ENCODE assay signal across 7 mouse cellular contexts in the genomic region with DNA sequence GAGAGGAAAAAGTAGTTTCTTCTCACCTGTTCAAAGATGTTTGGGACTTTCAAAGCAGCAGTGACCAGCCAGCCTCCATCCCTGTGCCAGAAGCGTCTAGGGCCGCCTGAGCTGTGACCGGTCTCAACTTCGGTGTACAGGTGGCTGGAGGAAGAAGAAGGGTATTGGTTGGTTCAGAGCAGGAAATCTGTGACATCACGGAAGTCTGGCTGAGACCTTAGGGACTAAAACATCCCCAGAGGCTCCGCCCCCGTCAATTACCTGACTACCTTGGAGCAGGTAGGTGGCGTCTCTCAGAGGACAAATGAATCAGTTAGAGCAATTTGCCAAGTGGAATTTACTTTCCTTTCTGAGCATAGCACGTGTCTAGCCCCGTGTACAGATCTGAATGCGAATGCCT. TPM values are rescaled to one million over a fixed set of nuclear protein-coding genes. Genes with fewer than 3 reads are reported as not detected.
DNase-seq lines count a peak whose midpoint lies in the region; ATAC-seq lines count a peak whose summit lies in the region.

Gene Lnx1 (minus strand): TSS at position 147 of the 400 bp plus-strand sequence.

- H3K27ac ChIP-seq in embryonic facial prominence, embryonic 12.5 days = no peak within 1 kb of the TSS
- no peak within 1 kb of the TSS for H3K27ac ChIP-seq in hindbrain, embryonic 15.5 days (replicated peaks)
- no peak within 1 kb of the TSS for H3K27ac ChIP-seq in midbrain, embryonic 16.5 days (ENCODE audit: low read length)

- peak within 1 kb of the TSS; percentile 34; the same call in 1 of the 2 replicates for H3K4me3 ChIP-seq in embryonic facial prominence, embryonic 12.5 days
- H3K4me3 ChIP-seq in hindbrain, embryonic 15.5 days = no peak within 1 kb of the TSS
- no peak within 1 kb of the TSS for H3K4me3 ChIP-seq in midbrain, embryonic 16.5 days (ENCODE audit: low read depth, low read length)

- no peaks in the 10 kb centered on the region for H3K27me3 ChIP-seq in embryonic facial prominence, embryonic 12.5 days
- no peaks in the 10 kb centered on the region for H3K27me3 ChIP-seq in hindbrain, embryonic 15.5 days
- H3K27me3 ChIP-seq in midbrain, embryonic 16.5 days (ENCODE audit: control insufficient read depth, insufficient read depth, low read depth, low read length) = peaks cover 3% of the 10 kb centered on the region; the same call in 1 of the 2 replicates

- 51% methylated on average over 11 of the region's 11 CpGs for WGBS in embryonic facial prominence, embryonic 12.5 days
- WGBS in hindbrain, embryonic 15.5 days = 52% methylated on average over 11 of the region's 11 CpGs
- 58% methylated on average over 11 of the region's 11 CpGs for WGBS in midbrain, embryonic 16.5 days

- H3K36me3 ChIP-seq in embryonic facial prominence, embryonic 12.5 days = no peaks in the 10 kb centered on the region
- no peaks in the 10 kb centered on the region for H3K36me3 ChIP-seq in hindbrain, embryonic 15.5 days
- H3K36me3 ChIP-seq in midbrain, embryonic 16.5 days (ENCODE audit: control insufficient read depth, insufficient read depth, low read length) = no peaks in the 10 kb centered on the region

- peaks cover 32% of the 10 kb centered on the region for H3K4me1 ChIP-seq in embryonic facial prominence, embryonic 12.5 days
- peaks cover 11% of the 10 kb centered on the region for H3K4me1 ChIP-seq in hindbrain, embryonic 15.5 days (replicated peaks)
- H3K4me1 ChIP-seq in midbrain, embryonic 16.5 days (ENCODE audit: control insufficient read depth, insufficient read depth, low read length) = peaks cover 6% of the 10 kb centered on the region

- H3K9ac ChIP-seq in embryonic facial prominence, embryonic 12.5 days = no peak within 1 kb of the TSS
- H3K9ac ChIP-seq in hindbrain, embryonic 15.5 days = no peak within 1 kb of the TSS
- no peak within 1 kb of the TSS for H3K9ac ChIP-seq in midbrain, embryonic 16.5 days (ENCODE audit: low read depth, low read length)

- peak; percentile 49 for DNase-seq in ES-CJ7 (ENCODE audit: low read depth, low spot score)
- DNase-seq in left cerebral cortex, postnatal 25 days (ENCODE audit: low spot score in 2 of 2) = no peak
- DNase-seq in T-cell, adult 2 months (ENCODE audit: low spot score) = no peak
- no peak for DNase-seq in frontal cortex, postnatal 36 days (ENCODE audit: low spot score in 2 of 2)

- H3K4me2 ChIP-seq in embryonic facial prominence, embryonic 12.5 days (replicated peaks) = peak within 1 kb of the TSS; percentile 45
- peak within 1 kb of the TSS; percentile 64 for H3K4me2 ChIP-seq in hindbrain, embryonic 15.5 days
- peak within 1 kb of the TSS; percentile 62; the same call in 1 of the 2 replicates for H3K4me2 ChIP-seq in midbrain, embryonic 16.5 days (ENCODE audit: low read length)

- H3K9me3 ChIP-seq in embryonic facial prominence, embryonic 12.5 days = no peaks in the 10 kb centered on the region
- no peaks in the 10 kb centered on the region for H3K9me3 ChIP-seq in hindbrain, embryonic 15.5 days
- no peaks in the 10 kb centered on the region for H3K9me3 ChIP-seq in midbrain, embryonic 16.5 days (replicated peaks; ENCODE audit: control insufficient read depth, low read length, poor library complexity, severe bottlenecking)

- no peak for ATAC-seq in embryonic facial prominence, embryonic 12.5 days (ENCODE audit: insufficient number of reproducible peaks, insufficient read depth, low FRiP score, low TSS enrichment)
- ATAC-seq in hindbrain, embryonic 15.5 days (ENCODE audit: low FRiP score, low read depth) = no peak
- no peak for ATAC-seq in midbrain, embryonic 16.5 days

- intact Hi-C loops in left cerebral cortex, postnatal 25 days (cut with DNase I) = no loop called here

RNA-seq across cellular contexts. Expression of gene Lnx1, which starts in this region (rescaled TPM):
- polyA plus RNA-seq in embryonic facial prominence, embryonic 12.5 days (2016; fragmentation: Nextera tagmentation; extraction: Ambion mirVana) = 1.8 and 2.0 TPM in 2 replicates
- polyA plus RNA-seq in hindbrain, embryonic 15.5 days (2015; fragmentation: Nextera tagmentation; extraction: Ambion mirVana) = 10.9 and 11.7 TPM in 2 replicates
- 10 to 100 TPM; 26.6 to 28.6 TPM for total RNA-seq in left cerebral cortex, postnatal 25 days (2021)
- polyA plus RNA-seq in midbrain, embryonic 16.5 days (2015; fragmentation: Nextera tagmentation; extraction: Ambion mirVana) = 16.9 and 22.7 TPM in 2 replicates
